Mouse (Mus musculus) kidney, adult 9 months (tissue): ENCODE measurements around the gene Dnajc27.

Experiments used
- DNase-seq: peaks from one replicate; pipeline ENCODE4 v3.0.0; 2022

The Dnajc27 gene

GRCm38 (mm10) chr12:4082132-4083001, at the start of gene Dnajc27:
Dnajc27 (plus strand) TSS chr12:4082583.
- peak; percentile 94 for DNase-seq

- DNase-seq = no peak
Measured at GRCm38 (mm10) chr12:4036157-4036556, 46.2 kb upstream of the Dnajc27 start.

DNA sequence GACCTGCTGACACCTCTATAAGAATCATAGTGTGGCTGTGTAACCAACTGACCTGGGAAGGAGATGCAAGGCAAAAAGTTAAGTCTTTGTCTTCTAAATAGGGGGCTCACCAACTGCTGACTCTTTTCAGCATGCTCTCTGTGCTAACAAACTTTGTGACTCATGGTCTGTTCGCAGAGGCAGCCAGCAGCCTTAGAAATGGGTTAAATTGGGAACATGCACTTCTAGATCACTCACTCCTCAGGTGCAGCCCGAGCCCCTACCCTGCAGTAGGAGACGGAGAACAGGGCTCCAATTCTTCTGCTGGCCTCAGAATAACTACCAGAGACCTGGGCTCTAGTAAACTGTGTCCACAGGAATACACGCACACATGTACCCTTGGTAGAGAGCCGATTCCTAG, 44.9 kb upstream of the Dnajc27 start:
- no peak for DNase-seq

DNA sequence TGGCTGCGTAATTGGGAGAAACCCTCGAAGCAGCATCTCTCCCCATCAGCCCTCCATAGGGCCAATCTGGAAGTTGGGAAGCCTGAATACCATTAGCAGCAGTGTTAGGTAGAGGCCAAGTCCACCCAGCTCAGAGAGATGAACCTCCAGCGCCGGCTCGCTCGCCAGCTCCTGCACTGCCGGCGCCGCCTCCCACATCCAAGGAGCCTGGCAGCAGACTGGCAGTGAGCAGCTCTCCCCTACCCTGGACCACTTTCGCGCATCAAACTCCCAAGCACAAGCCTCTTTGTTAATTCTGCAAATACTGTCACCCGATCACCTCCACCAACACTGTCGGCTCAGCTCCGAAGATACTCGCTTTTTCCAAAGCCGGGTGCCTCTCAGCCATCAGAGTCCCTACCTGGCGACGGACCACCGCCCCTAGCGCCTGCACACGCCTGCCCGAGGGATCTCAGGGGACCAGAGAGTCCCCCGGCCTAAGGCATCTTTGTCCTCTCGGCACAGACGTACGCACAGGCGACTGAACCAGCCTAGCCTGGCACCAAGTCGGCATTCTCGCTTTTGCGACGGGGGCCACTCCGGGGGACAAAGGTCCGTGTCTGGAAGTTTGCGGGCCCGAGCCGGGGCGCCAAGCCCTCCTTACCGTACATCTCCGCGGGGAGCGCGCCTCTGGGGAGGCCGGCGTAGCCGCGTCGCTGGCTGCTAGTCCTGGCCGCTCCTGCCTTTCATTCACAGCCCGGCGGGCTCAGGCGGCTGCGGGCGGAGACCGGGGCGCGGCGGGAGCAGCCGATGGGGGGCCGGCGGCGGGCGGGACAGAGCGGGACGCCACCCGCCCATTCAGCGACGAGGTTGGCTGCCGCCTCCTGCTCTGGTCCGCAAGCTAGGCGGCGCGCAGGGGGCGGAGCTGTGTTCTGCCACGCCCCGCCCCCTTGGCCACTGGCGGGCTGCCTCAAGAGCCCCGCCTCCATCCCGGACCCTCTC, 44.0 kb upstream of the Dnajc27 start, which contains the start of gene Efr3b:
Efr3b (minus strand) TSS at position 855 of the 981 bp plus-strand sequence.
- peak; percentile 75 for DNase-seq

DNA sequence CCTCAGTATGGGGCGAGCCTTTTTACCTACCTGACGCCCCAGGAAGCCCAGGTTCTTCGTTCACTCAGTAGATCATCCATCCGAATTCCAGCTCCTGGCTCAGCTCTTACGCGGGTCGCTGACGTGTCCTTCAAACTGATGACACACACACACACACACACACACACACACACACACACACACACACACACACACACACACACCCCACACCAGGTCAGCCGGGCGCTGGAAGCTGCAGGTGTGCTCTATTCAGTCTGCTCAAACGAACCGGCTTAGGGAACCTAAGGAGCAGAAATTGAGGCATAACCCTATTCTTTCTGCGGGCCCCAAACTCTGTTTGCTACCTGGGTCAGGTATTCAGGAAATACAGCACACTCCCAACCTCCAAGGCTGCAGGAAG, 43.3 kb upstream of the Dnajc27 start:
- DNase-seq = no peak

DNA sequence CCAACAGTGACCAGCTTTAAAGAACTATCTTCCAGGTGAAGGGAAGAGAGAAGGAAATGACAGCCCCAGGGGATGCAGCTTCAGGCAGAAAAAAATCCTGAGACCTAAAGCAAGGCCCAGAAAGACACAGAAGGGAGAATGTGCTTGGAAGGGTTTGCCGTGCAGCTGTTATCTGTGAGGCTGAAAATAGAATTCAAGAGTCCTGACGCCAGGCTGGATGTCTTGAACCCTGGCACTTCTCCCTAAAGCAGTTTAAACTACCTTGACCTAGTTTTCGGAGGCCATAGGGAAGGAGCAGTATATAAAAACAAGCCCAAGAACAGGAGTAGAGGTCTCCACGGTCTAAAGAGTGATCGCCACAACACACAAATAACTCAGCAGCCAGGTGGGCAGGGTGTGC, 40.0 kb upstream of the Dnajc27 start:
- no peak for DNase-seq

DNA sequence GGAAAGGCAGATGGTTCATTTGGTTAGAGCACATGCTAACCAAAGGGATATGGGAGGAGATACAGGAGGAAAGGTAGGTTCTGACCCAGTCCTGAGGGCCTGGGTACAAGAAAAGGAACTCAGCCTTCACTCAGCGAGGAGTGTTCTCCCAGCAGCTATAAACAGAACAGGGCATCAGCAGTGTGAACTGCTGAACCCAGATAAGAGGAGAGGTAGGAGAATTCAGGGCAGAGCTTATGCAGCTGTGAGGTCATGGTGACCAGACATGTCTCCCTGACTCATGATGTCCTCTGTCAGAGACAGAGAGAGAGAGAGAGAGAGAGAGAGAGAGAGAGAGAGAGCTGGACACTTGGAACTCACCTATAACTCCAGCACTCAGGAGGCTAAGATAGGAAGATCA, 36.4 kb upstream of the Dnajc27 start:
- DNase-seq = no peak

- DNase-seq = no peak
Measured at GRCm38 (mm10) chr12:4048031-4048430, 34.4 kb upstream of the Dnajc27 start.

- no peak for DNase-seq
Measured at GRCm38 (mm10) chr12:4050861-4051425, 31.4 kb upstream of the Dnajc27 start.

DNA sequence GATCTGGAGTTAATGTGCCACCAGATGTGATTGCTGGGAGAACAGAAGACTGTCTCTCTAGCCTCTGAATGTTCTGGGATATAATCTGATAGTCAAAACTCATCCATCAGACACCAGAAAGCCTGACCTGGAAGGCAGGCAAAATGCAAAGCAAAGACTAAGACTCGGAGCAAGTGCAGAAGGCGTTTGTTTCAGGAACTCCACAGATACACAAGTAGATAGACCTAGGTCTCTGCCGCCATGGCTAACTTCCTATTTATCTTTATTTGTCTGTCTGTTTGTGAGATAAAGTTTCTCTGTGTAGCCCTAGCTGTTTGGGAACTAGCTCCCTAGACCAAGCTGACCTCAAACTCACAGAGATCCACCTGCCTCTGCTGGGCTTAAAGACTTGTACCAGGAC, 28.7 kb upstream of the Dnajc27 start:
- no peak for DNase-seq

- no peak for DNase-seq
Measured at GRCm38 (mm10) chr12:4054845-4055244, 27.5 kb upstream of the Dnajc27 start.

GRCm38 (mm10) chr12:4058321-4058720, 24.1 kb upstream of the Dnajc27 start:
- no peak for DNase-seq

DNA sequence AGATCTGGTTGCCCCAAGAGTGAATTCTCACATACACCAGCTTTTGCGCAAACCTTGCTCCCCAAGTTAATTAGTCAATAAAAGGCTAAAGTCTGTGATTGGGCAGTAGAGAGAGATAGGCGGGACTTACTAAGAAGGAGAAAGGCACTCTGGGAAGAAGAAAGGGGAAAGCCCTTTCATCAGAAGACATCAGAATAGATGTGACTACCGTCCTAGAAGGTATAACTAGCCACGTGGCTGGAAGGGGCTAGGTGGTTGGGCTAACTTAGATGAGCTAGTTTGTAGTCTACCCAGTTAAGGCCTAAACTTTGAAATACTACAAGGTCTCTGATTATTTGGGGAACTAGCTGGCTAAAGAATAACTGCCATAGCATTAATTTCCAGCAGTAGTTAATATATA, 22.7 kb upstream of the Dnajc27 start:
- DNase-seq = no peak

DNA sequence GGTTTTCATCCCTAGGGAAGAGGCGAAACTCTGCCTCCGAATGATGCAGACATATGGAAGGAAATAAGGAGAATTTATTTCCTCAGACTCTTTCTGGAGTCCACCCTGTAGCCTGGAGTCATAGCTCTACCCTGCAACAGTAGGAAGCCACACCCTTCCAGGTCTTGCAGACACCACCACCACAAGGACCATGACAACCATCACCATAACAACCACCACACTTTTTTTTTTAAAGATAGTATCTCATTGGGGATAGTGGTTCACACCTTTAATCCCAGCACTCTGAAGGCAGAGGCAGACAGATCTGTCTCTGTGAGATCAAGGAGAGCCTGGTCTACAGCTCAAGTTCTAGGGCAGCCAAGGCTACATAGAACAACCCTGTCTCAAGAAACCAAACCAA, 16.9 kb upstream of the Dnajc27 start:
- no peak for DNase-seq

GRCm38 (mm10) chr12:4065944-4066343, 16.4 kb upstream of the Dnajc27 start:
- DNase-seq = no peak

GRCm38 (mm10) chr12:4066681-4067459, 15.5 kb upstream of the Dnajc27 start:
- DNase-seq = no peak

- DNase-seq = no peak
Measured at GRCm38 (mm10) chr12:4068551-4068950, 13.8 kb upstream of the Dnajc27 start.

DNA sequence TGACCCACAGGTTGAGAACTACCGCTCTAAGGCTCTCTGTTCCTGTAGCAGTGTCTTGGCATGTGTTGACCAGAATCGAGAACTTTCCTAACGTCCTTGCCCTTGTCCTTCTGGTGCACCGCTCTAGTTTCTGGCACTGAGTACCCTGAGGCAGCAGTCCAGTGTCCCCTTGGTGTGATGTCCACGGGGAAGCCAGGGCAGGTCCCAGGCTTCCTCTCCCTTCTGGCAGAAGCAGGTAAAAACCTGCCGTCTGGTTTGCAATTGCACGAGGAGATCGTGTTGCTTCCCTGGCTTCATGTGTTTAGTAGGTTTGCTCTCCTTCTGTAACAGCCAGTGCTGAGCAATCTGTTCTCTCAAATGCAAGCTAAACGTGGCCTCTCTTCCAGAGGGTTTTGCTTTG, 10.7 kb upstream of the Dnajc27 start:
- DNase-seq = no peak

DNA sequence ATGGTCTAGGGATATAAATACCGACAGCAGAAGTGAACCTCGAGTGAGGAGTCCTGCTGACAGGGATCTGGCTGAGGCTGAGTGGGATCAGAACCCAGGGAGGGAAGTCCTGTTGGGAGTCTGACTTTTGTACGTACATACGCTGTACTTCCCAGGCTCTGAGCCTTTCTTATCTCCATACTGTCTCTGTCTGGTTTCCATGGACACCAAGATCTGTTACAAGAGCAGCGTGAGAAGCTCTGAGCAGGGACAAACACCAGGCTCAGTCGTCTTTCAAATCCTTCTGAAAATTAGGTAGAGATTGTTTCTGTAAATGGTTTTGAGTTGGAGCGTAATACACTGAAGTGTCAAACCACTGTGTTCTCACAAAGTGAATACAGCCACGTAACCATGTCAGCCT, 7.0 kb upstream of the Dnajc27 start:
- DNase-seq = no peak

DNA sequence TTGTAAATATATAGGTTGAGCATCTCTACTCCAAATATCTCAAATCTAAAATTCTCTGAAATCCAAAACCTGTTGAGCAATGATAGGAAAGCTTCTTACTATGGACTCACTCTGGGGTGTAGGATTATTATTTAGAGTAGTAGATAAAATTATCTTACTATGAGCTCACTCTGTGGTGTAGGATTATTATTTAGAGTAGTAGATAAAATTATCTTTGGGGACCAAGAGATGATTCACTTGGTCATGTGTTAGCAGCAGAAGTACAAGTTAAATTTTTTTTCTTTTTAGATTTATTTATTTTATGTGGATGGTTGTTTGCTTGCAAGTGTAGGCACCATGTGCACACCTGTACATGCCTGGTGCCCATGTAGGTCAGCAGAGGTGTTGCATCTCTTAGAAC, 6.0 kb upstream of the Dnajc27 start:
- no peak for DNase-seq

DNA sequence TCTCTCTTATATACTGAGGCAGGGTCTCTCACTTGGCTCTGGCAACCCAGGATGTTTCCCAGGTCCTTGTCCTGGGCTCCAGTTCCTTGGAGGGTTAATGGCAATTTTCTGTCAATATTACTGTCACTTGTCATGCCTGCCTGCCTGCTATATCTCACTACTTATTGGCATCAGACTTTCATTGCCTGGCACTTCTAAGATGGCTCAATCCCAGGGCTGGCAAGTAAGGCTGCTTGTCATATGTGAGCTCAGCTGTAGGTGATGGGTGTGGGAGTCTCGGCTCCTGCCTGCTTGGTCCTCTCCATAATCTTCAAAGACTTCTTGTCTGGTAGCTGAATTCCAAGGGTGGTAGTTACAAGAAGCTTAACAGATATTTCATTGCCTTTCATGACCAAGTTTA, 4.3 kb upstream of the Dnajc27 start:
- no peak for DNase-seq

DNA sequence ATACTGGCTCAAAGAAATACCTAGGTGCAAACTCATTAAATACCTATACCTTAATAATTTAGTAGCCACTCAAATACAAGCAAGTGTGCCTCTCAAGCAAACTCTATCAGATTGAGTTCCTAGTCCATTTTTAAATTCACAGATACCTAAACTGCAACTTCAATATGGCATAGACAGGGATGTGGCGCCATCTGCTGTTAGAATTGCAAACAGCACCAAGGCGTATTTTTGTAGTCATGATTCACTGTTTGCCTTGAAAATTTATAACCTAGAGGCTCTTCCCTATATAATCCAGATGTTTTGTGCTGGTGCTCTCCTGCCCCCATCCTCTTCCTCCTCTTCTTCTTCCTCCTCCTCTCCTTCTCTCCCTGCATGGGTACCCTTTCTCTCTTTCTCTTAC, 2.1 kb upstream of the Dnajc27 start:
- DNase-seq = peak; percentile 76

GRCm38 (mm10) chr12:4083441-4083840, 1.1 kb downstream of the Dnajc27 start:
- no peak for DNase-seq
